Mouse (Mus musculus): ENCODE measurements around the gene Lman2l. TPM values are rescaled to one million over a fixed set of nuclear protein-coding genes. Genes with fewer than 3 reads are reported as not detected.

The Lman2l gene
- total RNA-seq, 2 experiments from 2014 or later, result 44.3 to 44.8 TPM

DNA sequence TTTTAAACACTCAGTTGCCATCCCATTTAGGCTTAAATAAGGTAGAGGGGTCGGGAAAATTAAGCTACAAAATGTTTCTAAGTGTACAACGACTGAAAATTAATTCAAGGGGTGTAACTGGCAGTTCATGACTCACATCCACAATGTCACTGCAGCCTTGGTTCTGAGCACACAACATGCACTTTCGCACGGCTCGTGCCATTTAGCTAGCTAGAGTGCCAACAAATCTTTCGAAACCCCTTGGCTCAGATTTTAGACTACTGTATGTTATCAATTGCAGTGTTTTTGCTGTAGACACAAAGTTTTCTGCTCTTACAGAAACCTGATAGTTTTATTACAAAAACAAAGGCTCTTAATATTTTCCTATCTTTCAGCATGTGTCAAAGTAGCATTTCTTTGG lies 74.2 kb downstream of the Lman2l start:
- DNase-seq (ENCODE audit: low spot score in 2 of 2), result no peak

Other genes starting within 250 kb of the Lman2l start
- 10 to 100 TPM; 42.0 to 44.8 TPM for gene Uggt1, start 200.6 kb downstream of the Lman2l start, total RNA-seq (2021)
- gene Neurl3, start 170.6 kb downstream of the Lman2l start, total RNA-seq (2021), result under 1 TPM; 0.52 to 0.60 TPM
- 10 to 100 TPM; 15.6 to 18.1 TPM for gene Arid5a, start 137.5 kb downstream of the Lman2l start, total RNA-seq (2021)
- 10 to 100 TPM; 76.6 TPM for gene Kansl3, start 76.1 kb downstream of the Lman2l start, total RNA-seq (2021)
- not detected for gene Fer1l5, start 73.0 kb downstream of the Lman2l start, total RNA-seq (2021)
- 10 to 100 TPM; 12.4 TPM for gene Cnnm4, start 26.3 kb upstream of the Lman2l start, total RNA-seq (2021)
- 10 to 100 TPM; 31.7 to 34.6 TPM for gene Cnnm3, start 66.6 kb upstream of the Lman2l start, total RNA-seq (2021)
- gene Ankrd23, start 91.6 kb upstream of the Lman2l start, total RNA-seq (2021), result 1 to 10 TPM; 5.4 to 5.9 TPM
- under 1 TPM in 1 of 2 experiments, not detected in 1; 0.77 TPM for gene Gm42417, start 94.2 kb upstream of the Lman2l start, total RNA-seq (2021)
- gene Ankrd39, start 102.2 kb upstream of the Lman2l start, total RNA-seq (2021), result 10 to 100 TPM; 11.5 to 11.9 TPM
- gene Sema4c, start 113.1 kb upstream of the Lman2l start, total RNA-seq (2021), result 10 to 100 TPM; 20.5 to 21.0 TPM
- not detected for gene Fam178b, start 237.9 kb upstream of the Lman2l start, total RNA-seq (2021)
- gene Cox5b, start 246.2 kb upstream of the Lman2l start, total RNA-seq (2021), result 100 to 1,000 TPM; 586 to 651 TPM

All from left cerebral cortex, adult 18-20 months (tissue).